Mouse (Mus musculus) G1E-ER4 (cell line): ENCODE measurements around the gene Mstn. TPM values are rescaled to one million over a fixed set of nuclear protein-coding genes. Genes with fewer than 3 reads are reported as not detected.

Source experiments
- GATA1 ChIP-seq: IDR thresholded peaks from one replicate; pipeline ENCODE4 v1.8.0; 2012; ENCODE audit warnings: low read length, inconsistent platforms
- polyA plus RNA-seq: library from polyadenylated mRNA; stranded (reverse); fragments of >175 nt; gene quantifications from 2 replicates; pipeline ENCODE4 v1.2.3, GENCODE M21; 2012

Mstn gene
- polyA plus RNA-seq, 1 experiment = not detected

DNA sequence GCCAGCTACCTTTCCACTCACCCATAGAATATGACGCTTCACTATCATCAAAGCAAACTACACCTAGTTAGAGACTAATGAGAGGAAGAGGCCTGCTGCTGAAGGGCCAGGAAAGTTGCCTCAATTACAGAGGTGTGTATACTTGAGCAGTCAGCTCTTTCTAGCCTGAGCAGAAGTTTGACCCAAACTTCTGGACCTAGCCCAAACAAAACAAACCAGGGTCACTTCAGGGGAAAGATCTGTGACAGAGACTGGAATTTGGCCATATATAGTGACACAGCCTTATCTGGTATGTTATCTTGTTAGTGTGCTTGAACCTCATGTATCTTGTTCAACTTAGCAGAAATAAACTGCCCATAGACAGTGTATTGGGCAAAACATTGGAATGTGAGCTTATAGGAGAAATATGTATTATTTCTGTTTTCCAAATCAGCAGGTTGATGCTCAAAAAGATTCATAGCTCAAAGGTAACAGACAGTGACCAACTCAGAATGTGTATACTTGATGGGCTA is 9.3 kb downstream of the Mstn start:
- TF ChIP-seq GATA1 = no peak

DNA sequence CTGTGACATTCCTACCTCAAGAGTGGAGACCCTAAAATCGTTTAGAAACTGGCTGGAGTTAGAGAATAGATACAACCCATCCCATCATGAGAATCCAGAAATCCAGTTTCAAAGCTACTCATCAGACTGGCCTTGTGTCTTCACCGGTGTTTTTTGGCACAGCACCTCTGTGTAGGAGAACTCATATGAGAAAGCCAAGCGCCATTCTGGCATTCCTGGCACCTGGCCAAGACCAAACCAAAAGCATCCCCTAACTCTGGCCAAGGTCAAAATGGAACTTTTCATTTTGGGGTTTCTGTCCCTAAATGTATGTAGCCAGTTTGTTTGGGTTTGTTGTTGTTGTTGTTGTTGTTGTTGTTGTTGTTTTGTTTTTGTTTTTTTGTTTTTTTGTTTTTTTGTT is 15.2 kb downstream of the Mstn start:
- TF ChIP-seq GATA1 = no peak

DNA sequence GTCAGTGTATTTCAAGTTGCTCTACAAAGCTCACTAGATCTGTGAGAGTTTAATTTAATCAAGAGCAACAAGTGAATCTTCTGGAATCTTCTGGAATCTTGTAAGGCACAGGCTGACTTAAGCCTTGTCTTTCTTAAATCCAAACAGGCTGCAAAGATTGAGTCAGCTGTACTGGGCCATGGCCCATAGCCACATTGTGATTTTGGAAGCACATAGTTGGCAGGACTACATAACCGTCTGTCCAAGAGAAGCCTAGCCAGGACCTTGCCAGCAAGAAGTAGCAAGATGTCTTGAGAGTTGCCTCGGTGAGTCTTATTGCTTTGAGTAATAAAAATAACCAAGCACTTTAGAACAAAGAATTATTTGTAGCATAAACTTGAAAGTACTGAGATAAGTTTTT is 18.4 kb downstream of the Mstn start:
- TF ChIP-seq GATA1 = no peak

DNA sequence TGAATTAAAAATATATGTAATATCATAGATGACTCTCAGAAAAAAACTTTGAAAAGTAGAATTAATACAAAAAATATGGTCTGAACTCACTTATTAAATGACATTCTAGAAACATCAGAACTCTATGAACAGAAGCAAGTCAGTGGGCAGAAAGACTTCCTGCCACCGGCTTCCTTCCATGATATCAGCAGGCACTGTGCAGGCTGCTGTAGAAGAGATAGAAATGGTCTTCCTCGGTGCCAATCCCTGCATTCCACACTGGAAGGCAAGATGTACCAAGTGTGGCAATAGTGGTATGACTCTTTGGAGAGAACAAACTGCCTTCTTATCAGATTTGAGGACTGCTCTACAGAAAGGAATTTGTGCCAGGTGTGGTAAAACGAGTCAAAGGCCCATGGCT is 19.2 kb downstream of the Mstn start:
- no peak for TF ChIP-seq GATA1

DNA sequence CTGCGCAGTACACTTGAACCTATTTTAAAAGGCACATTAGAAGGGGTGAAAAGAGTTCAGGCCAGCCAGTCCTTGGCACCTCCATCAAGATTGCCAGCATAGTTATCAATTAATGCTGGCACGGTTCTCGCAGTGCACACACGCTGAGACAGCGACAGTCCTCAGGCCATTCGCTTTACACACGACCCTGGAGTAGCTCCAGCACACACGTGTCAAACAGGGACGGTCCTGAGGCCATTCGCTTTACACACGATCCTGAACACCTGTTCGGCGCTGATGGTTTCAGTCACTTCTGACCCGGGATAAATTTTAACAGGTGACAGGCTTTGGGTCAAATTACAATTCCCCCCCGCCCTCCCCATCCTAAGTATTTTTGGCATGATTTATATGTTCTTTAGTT is 23.8 kb downstream of the Mstn start:
- no peak for TF ChIP-seq GATA1

DNA sequence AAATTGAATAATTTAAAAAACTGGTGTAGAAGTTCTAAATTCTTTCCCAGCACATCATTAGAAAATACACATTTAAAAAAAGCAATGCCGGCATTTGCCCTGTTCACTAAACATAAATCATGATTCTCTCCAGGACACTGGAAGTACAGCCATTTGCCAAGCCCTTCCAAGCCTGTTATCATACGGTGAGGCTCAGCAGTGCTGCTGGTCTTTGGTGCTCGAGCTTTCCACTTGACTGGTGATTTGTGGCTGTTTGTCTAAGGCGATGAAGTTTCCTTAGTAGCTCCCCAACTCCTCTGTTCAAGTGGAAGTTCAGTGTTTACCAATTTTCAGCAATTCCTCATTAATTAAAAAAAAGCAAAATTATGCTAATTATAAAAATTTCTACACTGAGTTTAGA is 24.6 kb downstream of the Mstn start:
- TF ChIP-seq GATA1 = no peak

DNA sequence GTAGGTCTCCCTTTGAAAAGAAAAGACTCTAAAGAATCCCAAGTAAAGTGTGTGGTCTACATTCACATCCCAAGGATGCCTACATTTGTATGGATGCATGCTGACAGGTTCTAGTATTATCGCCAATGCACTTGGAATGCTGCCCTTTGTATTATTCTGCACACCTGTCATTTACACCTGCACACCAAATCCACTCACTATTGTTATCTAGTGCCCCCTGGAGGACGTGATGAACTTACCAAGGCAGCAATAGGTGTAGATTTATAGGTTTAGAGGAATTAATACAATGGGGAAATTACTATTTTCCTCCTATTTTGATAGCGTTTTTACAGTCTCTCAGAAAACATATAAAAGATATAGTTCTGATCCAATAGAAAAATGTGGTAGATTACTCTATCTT is 31.7 kb downstream of the Mstn start:
- no peak for TF ChIP-seq GATA1

DNA sequence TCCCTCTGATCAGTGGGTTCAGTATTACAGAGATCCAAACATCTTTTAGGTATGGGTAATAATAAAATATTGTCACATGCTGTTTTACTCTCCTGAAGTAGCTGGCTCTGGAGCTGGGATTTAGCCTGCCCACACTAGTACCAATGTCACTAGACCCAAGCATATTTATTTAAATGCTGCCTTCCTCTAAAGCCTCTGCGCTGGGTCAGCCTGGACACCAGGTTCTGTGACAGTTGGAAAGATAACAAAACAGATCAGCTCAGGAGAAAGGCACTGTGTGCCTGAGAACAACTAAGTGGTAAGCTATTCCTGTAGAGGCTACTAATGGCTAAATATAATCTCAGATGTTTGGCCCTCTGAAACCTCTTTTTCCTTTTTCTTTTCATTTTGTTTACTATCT is 49.1 kb downstream of the Mstn start:
- no peak for TF ChIP-seq GATA1

Other genes starting within 250 kb of the Mstn start
- not detected in 2 replicates for gene Inpp1, start 244.0 kb upstream of the Mstn start, polyA plus RNA-seq
- gene Hibch, start 216.7 kb upstream of the Mstn start, polyA plus RNA-seq = 1.1 and 1.5 TPM in 2 replicates
- not detected in 2 replicates for gene 1700019D03Rik, start 41.5 kb upstream of the Mstn start, polyA plus RNA-seq
- gene 1700019A02Rik, start 126.0 kb downstream of the Mstn start, polyA plus RNA-seq = not detected in 2 replicates
- 2.8 and 3.2 TPM in 2 replicates for gene Pms1, start 235.4 kb downstream of the Mstn start, polyA plus RNA-seq
- 1.3 and 2.3 TPM in 2 replicates for gene Ormdl1, start 235.5 kb downstream of the Mstn start, polyA plus RNA-seq
- not detected in 2 replicates for gene Gm28778, start 235.5 kb downstream of the Mstn start, polyA plus RNA-seq